Mouse (Mus musculus): ENCODE measurements around the gene Prrt3.

GRCm38 (mm10) chr6:113447639-113448038, 54.1 kb downstream of the Prrt3 start:
- TF ChIP-seq MAX (IDR thresholded peaks at IDR 0.05; ENCODE audit: low read depth), result no peak
- TF ChIP-seq POLR2A (IDR thresholded peaks at IDR 0.05; ENCODE audit: insufficient read length, low read depth), result no peak
- TF ChIP-seq E2F4 (IDR thresholded peaks at IDR 0.05; ENCODE audit: insufficient read depth), result no peak
- no peak for TF ChIP-seq TCF12 (IDR thresholded peaks at IDR 0.05; ENCODE audit: insufficient read depth, poor library complexity, severe bottlenecking)
- no peak for TF ChIP-seq POLR2AphosphoS2 (IDR thresholded peaks at IDR 0.05; ENCODE audit: insufficient read length, low read depth)
- no peak for TF ChIP-seq MYOD1 (IDR thresholded peaks at IDR 0.05; ENCODE audit: control insufficient read depth in 1 of 3, insufficient read length in 2 of 3, low read depth in 2 of 3)
- no peak for TF ChIP-seq TCF3 (IDR thresholded peaks at IDR 0.05; ENCODE audit: insufficient read length, low read depth)
- TF ChIP-seq USF1 (IDR thresholded peaks at IDR 0.05; ENCODE audit: low read depth), result no peak
- TF ChIP-seq REST (IDR thresholded peaks at IDR 0.05; ENCODE audit: insufficient read depth, insufficient read length), result no peak
- TF ChIP-seq CEBPB (IDR thresholded peaks at IDR 0.05; ENCODE audit: insufficient read depth, poor library complexity, severe bottlenecking), result no peak
